Mouse (Mus musculus): ENCODE data around the gene Olfr1112.
"Not testable (repeated sequence)": the region's sequence is repeated elsewhere in the genome, so short reads cannot be mapped to it uniquely, and the experiment has no call there.

Olfr1112 gene

DNA sequence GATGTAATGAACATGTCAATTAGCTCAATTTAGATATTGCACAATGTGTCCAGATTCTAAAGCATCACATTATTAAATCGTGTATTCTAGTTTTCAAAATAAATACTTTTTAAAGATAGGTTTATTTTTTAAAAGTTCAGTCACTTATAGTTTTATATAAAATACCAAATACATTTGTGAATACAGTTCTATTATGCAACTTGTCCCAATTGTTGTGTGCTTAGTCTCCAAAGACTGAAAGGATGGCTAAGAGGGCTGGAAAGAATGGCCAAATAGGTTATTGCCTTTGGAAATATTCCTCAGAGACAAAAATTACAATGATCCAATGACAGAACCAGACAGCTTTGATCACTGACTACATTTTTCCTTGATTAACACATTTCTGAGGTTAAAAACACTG lies at the start of gene Olfr1112:
TSS of gene Olfr1112 (plus strand) at position 301 of the 400 bp plus-strand sequence.
- no peak for DNase-seq (ENCODE audit: low read depth, low spot score)

DNA sequence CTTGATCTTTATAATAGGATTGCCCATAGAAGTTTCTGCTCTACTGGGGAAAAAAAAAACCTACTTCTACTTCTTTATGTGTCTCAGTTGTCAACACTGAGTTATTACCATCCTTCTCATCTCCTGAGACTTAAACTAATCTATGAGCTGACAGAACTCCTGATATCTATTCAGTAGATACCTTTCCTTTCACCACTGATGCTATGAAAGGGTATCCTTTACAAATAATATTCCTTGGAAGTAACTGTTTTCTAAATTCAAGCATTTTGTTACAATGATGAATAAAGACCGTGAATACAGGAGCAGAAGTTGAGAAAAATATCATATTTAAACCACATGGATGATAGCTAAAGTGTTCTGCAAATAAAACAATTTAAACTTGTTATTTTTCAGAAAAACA lies 47.4 kb upstream of the Olfr1112 start, which contains the start of gene Olfr1110:
TSS of gene Olfr1110 (minus strand) at position 101 of the 400 bp plus-strand sequence.
- DNase-seq (ENCODE audit: low read depth, low spot score): no peak

DNA sequence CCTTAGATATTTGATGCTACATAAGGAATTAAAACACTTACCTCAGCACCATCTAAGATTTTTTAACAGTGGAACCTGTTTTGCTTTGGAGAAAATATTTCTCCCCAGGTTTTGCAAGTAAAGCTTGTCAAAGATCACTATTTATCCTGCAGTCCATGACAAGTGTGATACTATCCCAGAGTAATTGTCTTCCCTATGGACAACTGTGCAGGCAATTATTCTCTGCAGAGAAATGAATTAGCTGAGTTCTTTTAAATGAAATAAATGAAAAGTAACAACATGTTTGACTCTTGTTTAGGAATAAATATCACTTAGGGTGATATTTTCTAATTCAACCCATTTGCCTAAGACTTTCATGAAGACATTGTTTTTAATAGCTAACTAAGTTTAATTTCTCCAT lies 35.1 kb upstream of the Olfr1112 start, which contains the start of gene Olfr1111:
TSS of gene Olfr1111 (minus strand) at position 101 of the 400 bp plus-strand sequence.
- no peak for DNase-seq (ENCODE audit: low read depth, low spot score)

DNA sequence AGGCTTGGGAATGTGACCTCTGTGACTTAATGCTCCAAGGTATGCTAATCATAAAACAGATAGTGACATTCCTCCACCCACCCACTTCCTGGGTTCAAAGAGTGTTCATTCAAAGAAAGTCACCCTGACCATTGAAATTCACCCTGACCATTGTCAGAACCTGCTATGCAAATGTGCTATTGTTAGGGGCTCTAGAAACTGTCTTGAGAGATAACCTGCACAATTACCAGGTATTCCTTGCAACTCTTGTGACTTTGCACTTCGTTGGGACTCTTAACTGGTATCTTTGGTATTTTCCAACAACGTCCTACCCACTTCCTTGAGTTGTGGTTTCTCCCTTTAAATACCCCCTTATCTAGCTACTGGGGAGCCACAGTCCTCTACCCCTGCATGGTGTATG lies 19.9 kb upstream of the Olfr1112 start:
- not testable (repeated sequence) for DNase-seq (ENCODE audit: low read depth, low spot score)

DNA sequence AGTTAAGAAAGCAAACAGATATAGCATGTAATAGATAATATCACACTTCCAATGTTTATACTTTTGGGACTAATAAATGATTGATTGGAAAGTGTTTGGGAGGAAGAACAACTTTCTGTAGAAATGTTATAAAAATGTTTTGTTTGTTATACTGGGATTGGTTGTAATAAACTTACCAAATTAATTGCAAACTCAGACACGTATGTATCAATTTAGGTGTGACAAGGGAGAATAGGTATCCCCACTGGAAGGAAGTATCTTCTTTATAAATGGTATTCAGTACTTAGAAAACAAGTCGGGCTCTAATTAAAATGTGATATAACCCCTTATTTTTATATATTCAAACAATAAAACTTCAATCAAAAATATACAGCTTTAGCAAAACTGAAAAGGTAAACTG lies 21.1 kb downstream of the Olfr1112 start, which contains the start of gene Olfr1113:
TSS of gene Olfr1113 (plus strand) at position 301 of the 400 bp plus-strand sequence.
- no peak for DNase-seq (ENCODE audit: low read depth, low spot score)

Data from WW6 (cell line).